Comparison of ENCODE assay signal across 18 mouse cellular contexts in genomic region chr8:127834006-127834405, GRCm38 (mm10).
DNase-seq lines count a peak whose midpoint lies in the region; ATAC-seq and TF ChIP-seq lines count a peak whose summit lies in the region.
"Had no signal": no experiment of that assay in that cellular context is flagged by ENCODE, and none has a peak within 500 bp of the region (broad histone marks: within the 10 kb centered on the region; RNA-seq: fewer than 3 reads in every experiment).

No protein-coding gene starts in this region.

- no peak for TF ChIP-seq CTCF in gastrocnemius, adult 2 months (IDR thresholded peaks at IDR 0.05)

- no peaks in the 10 kb centered on the region for H3K4me1 ChIP-seq in limb, embryonic 14.5 days (ENCODE audit: control insufficient read depth, insufficient read depth, low read length)
- H3K4me1 ChIP-seq in limb, embryonic 10.5 days: no peaks in the 10 kb centered on the region
- H3K4me1 ChIP-seq: embryonic facial prominence, embryonic 12.5 days; forebrain, embryonic 10.5 days; limb, embryonic 15.5 days; midbrain, embryonic 10.5 days had no signal

- H3K27ac ChIP-seq in gastrocnemius, adult 2 months: no peak overlapping the region
- no peak overlapping the region for H3K27ac ChIP-seq in limb, embryonic 14.5 days (replicated peaks; ENCODE audit: low read depth, low read length)
- no peak overlapping the region for H3K27ac ChIP-seq in limb, embryonic 10.5 days
- H3K27ac ChIP-seq: embryonic facial prominence, embryonic 12.5 days; forebrain, embryonic 10.5 days; limb, embryonic 15.5 days; midbrain, embryonic 10.5 days had no signal

- no peak for TF ChIP-seq POLR2A in limb, embryonic 14.5 days (IDR thresholded peaks at IDR 0.05; ENCODE audit: borderline replicate concordance, extremely low read depth, insufficient read depth, insufficient read length)

- WGBS in limb, embryonic 14.5 days: 80% methylated on average over 3 of the region's 3 CpGs
- 86% methylated on average over 3 of the region's 3 CpGs for WGBS in limb, embryonic 10.5 days

- no peak overlapping the region for H3K9ac ChIP-seq in limb, embryonic 14.5 days (ENCODE audit: low read depth, low read length, severe bottlenecking)
- H3K9ac ChIP-seq: embryonic facial prominence, embryonic 12.5 days; limb, embryonic 15.5 days had no signal

- no peak for ATAC-seq in limb, embryonic 14.5 days (ENCODE audit: low FRiP score, low read depth)

- H3K9me3 ChIP-seq in limb, embryonic 14.5 days (ENCODE audit: control insufficient read depth, low read length): no peaks in the 10 kb centered on the region
- H3K9me3 ChIP-seq in limb, embryonic 10.5 days (replicated peaks): no peaks in the 10 kb centered on the region
- H3K9me3 ChIP-seq: embryonic facial prominence, embryonic 12.5 days; forebrain, embryonic 10.5 days; limb, embryonic 15.5 days; midbrain, embryonic 10.5 days had no signal

- intact Hi-C loops in gastrocnemius, adult 2 months (cut with DNase I): loop anchor here (10.0 kb wide), 1 partner anchor 531 kb away; no protein-coding TSS in a partner anchor
- intact Hi-C loops in heart, postnatal 25 days (cut with DNase I): no loop called here

- H3K4me3 ChIP-seq in gastrocnemius, adult 2 months: no peak overlapping the region
- no peak overlapping the region for H3K4me3 ChIP-seq in limb, embryonic 14.5 days (replicated peaks; ENCODE audit: low read length)
- no peak overlapping the region for H3K4me3 ChIP-seq in limb, embryonic 10.5 days
- H3K4me3 ChIP-seq: embryonic facial prominence, embryonic 12.5 days; forebrain, embryonic 10.5 days; limb, embryonic 15.5 days; midbrain, embryonic 10.5 days had no signal

- no peaks in the 10 kb centered on the region for H3K27me3 ChIP-seq in limb, embryonic 14.5 days (ENCODE audit: control insufficient read depth, insufficient read depth, low read length)
- no peaks in the 10 kb centered on the region for H3K27me3 ChIP-seq in limb, embryonic 10.5 days (ENCODE audit: low read depth, poor library complexity, severe bottlenecking)
- H3K27me3 ChIP-seq: embryonic facial prominence, embryonic 12.5 days; limb, embryonic 15.5 days had no signal

- no peak overlapping the region for H3K4me2 ChIP-seq in limb, embryonic 14.5 days (replicated peaks; ENCODE audit: low read depth, low read length, severe bottlenecking)
- H3K4me2 ChIP-seq: embryonic facial prominence, embryonic 12.5 days; limb, embryonic 15.5 days had no signal

- H3K36me3 ChIP-seq in limb, embryonic 14.5 days (ENCODE audit: control insufficient read depth, insufficient read depth, low read length): no peaks in the 10 kb centered on the region
- H3K36me3 ChIP-seq in limb, embryonic 10.5 days: no peaks in the 10 kb centered on the region
- H3K36me3 ChIP-seq: embryonic facial prominence, embryonic 12.5 days; forebrain, embryonic 10.5 days; limb, embryonic 15.5 days; midbrain, embryonic 10.5 days had no signal

- DNase-seq in gastrocnemius, adult 2 months: peak; percentile 30
- DNase-seq in gastrocnemius, postnatal 10 days: no peak
- peak; percentile 55 for DNase-seq in limb, embryonic 14.5 days (ENCODE audit: low spot score)
- no peak for DNase-seq in limb, embryonic 10.5 days (ENCODE audit: low spot score)
- peak; percentile 25 for DNase-seq in NIH3T3 (ENCODE audit: low read depth)
- DNase-seq in heart, postnatal 25 days (ENCODE audit: low spot score): peak; percentile 26
- DNase-seq in cerebellum, adult 9-11 months: no peak
- DNase-seq in cerebellum, adult 9-10 months: no peak
- DNase-seq: adrenal gland, postnatal 10 days; cerebellum, adult 18-20 months; kidney, adult 18-20 months; kidney, postnatal 25 days; retina, postnatal 1 day; right cerebral cortex, postnatal 4 days had no signal

Comparison
In these comparisons a context has a peak if more than half of its experiments do, and no peak if none do; other contexts are left out.
1. DNase-seq: peak in gastrocnemius, adult 2 months (single experiment), limb, embryonic 14.5 days (single experiment), NIH3T3 (single experiment) and heart, postnatal 25 days (single experiment); none in gastrocnemius, postnatal 10 days (single experiment), limb, embryonic 10.5 days (single experiment), cerebellum, adult 9-11 months (single experiment) and cerebellum, adult 9-10 months (single experiment).